Mouse (Mus musculus) heart, embryonic 14.5 days (tissue): ENCODE results near the gene Orc2. TPM values are rescaled to one million over a fixed set of nuclear protein-coding genes. Genes with fewer than 3 reads are reported as not detected.

Source experiments
- ATAC-seq: fragments of 200-750 bp; cut with Nextera tagmentation; 2 replicates; pipeline ENCODE4 v1.8.0; 2017; ENCODE audit warnings: low read depth, moderate TSS enrichment; ENCODE audit not compliant: insufficient number of reproducible peaks, insufficient read depth, low FRiP score
- H3K27ac ChIP-seq, 2 experiments: fragments of 200-500 bp in 1 of 2; fragments of 300-500 bp in 1 of 2; sonication (generic) in 1 of 2; replicated peaks in 1 of 2; 2 replicates each; pipeline ENCODE4 v1.5.1; 2012 to 2014; ENCODE audit warnings: low read depth in 2 of 2, low read length in 2 of 2, control low read depth in 1 of 2, mild to moderate bottlenecking in 1 of 2, mixed read lengths in 1 of 2; ENCODE audit not compliant: control insufficient read depth in 1 of 2, insufficient read depth in 1 of 2
- H3K27me3 ChIP-seq: fragments of 300-500 bp; sonication (generic); 2 replicates; pipeline ENCODE4 v1.6.1; 2014; ENCODE audit warnings: mild to moderate bottlenecking, low read length, control low read depth; ENCODE audit not compliant: control insufficient read depth, insufficient read depth
- H3K36me3 ChIP-seq: fragments of 300-500 bp; sonication (generic); 2 replicates; pipeline ENCODE4 v1.6.1; 2014; ENCODE audit warnings: mild to moderate bottlenecking, control low read depth, low read length, mixed read lengths; ENCODE audit not compliant: control insufficient read depth, insufficient read depth
- H3K4me1 ChIP-seq, 2 experiments: fragments of 200-500 bp in 1 of 2; fragments of 300-500 bp in 1 of 2; sonication (generic) in 1 of 2; 2 replicates each; pipeline ENCODE4 v1.6.1; 2012 to 2014; ENCODE audit warnings: low read length in 2 of 2, control low read depth in 1 of 2, mixed read lengths in 1 of 2; ENCODE audit not compliant: control insufficient read depth in 2 of 2, insufficient read depth in 2 of 2
- H3K4me2 ChIP-seq: fragments of 300-500 bp; sonication (generic); 2 replicates; pipeline ENCODE4 v1.6.1; 2014; ENCODE audit warnings: mild to moderate bottlenecking, low read length
- H3K4me3 ChIP-seq, 2 experiments: fragments of 200-500 bp in 1 of 2; fragments of 300-500 bp in 1 of 2; sonication (generic) in 1 of 2; 2 replicates each; pipeline ENCODE4 v1.5.1; 2012 to 2014; ENCODE audit warnings: low read length in 2 of 2, mild to moderate bottlenecking in 2 of 2, control low read depth in 1 of 2, low read depth in 1 of 2, moderate library complexity in 1 of 2; ENCODE audit not compliant: control insufficient read depth in 1 of 2, insufficient read depth in 1 of 2
- H3K9ac ChIP-seq: fragments of 300-500 bp; sonication (generic); 2 replicates; pipeline ENCODE4 v1.6.1; 2014; ENCODE audit warnings: mild to moderate bottlenecking, low read length
- H3K9me3 ChIP-seq: fragments of 300-500 bp; sonication (generic); 2 replicates; pipeline ENCODE4 v1.6.1; 2016; ENCODE audit warnings: low read length, control low read depth; ENCODE audit not compliant: control insufficient read depth
- WGBS: fragments of 180-500 bp; shearing (Covaris S2); extraction: QIAGEN DNeasy Blood & Tissue Kit; methylation state at CpG from one replicate; pipeline ENCODE4 v1.1.7; 2014; 5-methylcytosine and 5-hydroxymethylcytosine counted together
- polyA plus RNA-seq: library from polyadenylated mRNA; unstranded; fragments of >200 nt; fragmentation: Nextera tagmentation; extraction: Ambion mirVana; gene quantifications from 2 replicates; pipeline ENCODE4 v1.2.1, GENCODE M21; 2014

Orc2 gene
- polyA plus RNA-seq, 1 experiment from 2014 or later = 18.8 TPM

DNA sequence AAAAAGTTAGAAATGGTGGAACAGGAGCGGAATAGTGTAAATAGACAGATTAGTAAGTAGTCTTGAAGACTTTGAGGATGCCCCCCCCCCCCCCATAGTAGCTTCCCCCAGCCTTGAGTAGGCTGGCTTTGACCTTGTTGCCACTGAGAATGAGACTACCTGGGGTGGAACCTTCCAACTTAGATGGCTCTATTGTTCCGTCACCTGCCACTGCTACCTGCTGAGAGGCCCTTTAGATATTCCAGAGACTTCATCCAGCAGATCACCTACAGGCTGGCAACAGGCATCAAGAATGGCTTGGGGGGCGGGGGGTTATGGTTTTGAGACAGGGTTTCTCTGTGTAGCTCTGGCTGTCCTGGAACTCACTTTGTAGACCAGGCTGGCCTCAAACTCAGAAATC lies 80.4 kb downstream of the Orc2 start:
- 86% methylated on average over 3 of the region's 3 CpGs for WGBS
- Histone ChIP-seq H3K27ac (no peak overlapping the region), H3K36me3 (peaks cover 19% of the 10 kb centered on the region), H3K4me3 (no peak overlapping the region), H3K4me2 (no peak overlapping the region), H3K27me3 (no peaks in the 10 kb centered on the region), H3K4me1 (peaks cover 2 to 17% of the 10 kb centered on the region in 2 experiments), H3K9me3 (no peaks in the 10 kb centered on the region), H3K9ac (no peak overlapping the region)
- ATAC-seq = no peak

DNA sequence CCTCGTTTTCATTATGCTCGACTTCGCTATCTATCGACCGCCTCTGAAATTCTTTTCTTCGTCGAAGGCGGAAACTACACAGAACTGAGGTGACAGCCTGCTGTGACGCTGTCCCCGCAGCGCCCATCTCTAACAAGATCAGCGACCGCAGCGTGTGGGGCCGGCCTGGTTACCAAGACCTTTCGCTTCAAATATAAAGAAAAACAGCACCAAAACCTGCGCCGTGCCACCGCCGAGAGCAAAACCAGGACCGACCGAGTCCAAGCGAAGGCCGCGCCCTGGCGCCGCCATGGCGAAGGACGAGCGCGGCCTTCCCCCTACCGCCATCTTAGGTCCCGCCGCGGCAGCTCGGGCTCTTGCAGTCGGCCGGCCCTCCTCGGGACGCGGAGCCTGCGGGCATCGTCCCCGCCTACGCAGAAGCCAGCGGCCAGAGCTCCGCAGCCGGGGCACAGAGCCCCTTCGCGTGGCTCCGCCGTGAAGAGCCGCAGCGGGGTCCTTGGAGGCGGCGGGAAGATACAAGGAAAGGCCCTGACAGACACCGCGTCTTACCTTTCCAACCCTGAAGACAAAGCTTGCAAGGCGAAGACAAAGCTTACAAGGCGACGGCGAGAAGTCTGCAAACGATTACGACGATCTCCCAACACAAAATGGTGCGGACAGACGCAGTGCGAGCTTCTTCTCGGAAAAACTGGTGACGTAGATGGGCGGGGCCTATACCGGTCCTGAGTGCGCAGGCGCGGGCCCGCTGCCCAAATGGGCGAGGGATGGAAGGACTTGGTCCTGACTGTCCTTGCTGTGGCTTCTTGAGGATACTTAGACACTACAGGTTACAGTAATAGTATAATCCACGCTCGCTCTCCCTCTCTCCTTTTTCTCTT lies 81.3 kb downstream of the Orc2 start, which contains the start of gene Clk1:
Clk1 (minus strand) TSS at position 696 of the 878 bp plus-strand sequence.
- Histone ChIP-seq H3K27me3 (no peaks in the 10 kb centered on the region), H3K27ac (peak within 1 kb of the TSS; percentile 93 to 100), H3K36me3 (peaks cover 28% of the 10 kb centered on the region), H3K4me1 (peaks cover 2 to 17% of the 10 kb centered on the region in 2 experiments), H3K4me2 (peak within 1 kb of the TSS; percentile 87), H3K9ac (peak within 1 kb of the TSS; percentile 100), H3K4me3 (peak within 1 kb of the TSS; percentile 62 to 100), H3K9me3 (no peaks in the 10 kb centered on the region)
- peak; percentile 95 for ATAC-seq
- WGBS = under 1% methylated on average over 79 of the region's 79 CpGs

DNA sequence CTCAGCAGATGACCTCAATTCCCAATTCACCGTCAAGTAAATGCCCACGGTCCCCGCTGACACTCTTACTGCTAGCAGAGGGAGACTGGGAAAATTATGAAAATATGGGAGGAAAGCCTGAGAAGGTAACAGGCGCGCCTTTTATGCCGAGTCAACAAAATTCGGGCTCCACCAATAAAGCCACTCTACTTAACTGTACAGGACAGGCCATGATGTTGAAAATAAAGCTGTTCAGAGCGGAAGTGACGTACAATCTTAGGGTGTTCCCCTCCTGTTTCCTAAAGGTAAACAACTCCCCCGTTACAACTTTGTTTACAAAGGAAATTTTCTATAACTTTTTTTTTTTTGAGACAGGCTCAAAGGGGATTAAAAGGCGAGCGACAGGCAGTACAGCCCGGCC lies 82.0 kb downstream of the Orc2 start:
- Histone ChIP-seq H3K4me2 (peak overlapping the region; percentile 87), H3K4me1 (peaks cover 2 to 17% of the 10 kb centered on the region in 2 experiments), H3K9ac (peak overlapping the region; percentile 100), H3K27me3 (no peaks in the 10 kb centered on the region), H3K9me3 (no peaks in the 10 kb centered on the region), H3K36me3 (peaks cover 36% of the 10 kb centered on the region), H3K4me3 (peak overlapping the region; percentile 62 to 100), H3K27ac (peak overlapping the region; percentile 93 to 100)
- ATAC-seq = peak; percentile 54
- 7% methylated on average over 13 of the region's 13 CpGs for WGBS

DNA sequence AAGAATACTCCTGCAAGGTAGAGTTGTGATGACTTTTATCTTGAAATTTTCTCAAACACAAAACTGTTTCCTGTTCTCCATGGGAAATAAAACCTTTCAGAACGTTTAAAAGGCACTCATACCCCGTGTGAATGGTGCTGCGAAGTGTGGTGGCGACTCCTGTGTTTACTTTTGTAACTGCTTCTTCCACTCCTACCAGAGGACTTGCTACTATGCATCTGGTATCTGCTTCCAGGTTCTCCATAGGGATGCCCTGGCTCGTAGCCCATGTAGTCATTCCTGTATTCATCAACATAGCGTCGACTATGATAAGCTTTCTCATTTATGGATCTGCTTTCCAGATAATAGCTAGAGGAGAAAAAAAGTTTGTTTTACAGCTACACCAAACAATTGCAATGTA lies 83.9 kb downstream of the Orc2 start:
- Histone ChIP-seq H3K36me3 (peaks cover 54% of the 10 kb centered on the region), H3K27ac (no peak overlapping the region), H3K4me1 (peaks cover 2 to 17% of the 10 kb centered on the region in 2 experiments), H3K9ac (no peak overlapping the region), H3K27me3 (no peaks in the 10 kb centered on the region), H3K4me3 (0 out of 4 replicates have a peak overlapping the region, but pooled peaks of 1 of the 2 experiments have one; percentile 100), H3K4me2 (peak overlapping the region; percentile 87), H3K9me3 (no peaks in the 10 kb centered on the region)
- WGBS = 42% methylated on average over 7 of the region's 7 CpGs
- no peak for ATAC-seq

DNA sequence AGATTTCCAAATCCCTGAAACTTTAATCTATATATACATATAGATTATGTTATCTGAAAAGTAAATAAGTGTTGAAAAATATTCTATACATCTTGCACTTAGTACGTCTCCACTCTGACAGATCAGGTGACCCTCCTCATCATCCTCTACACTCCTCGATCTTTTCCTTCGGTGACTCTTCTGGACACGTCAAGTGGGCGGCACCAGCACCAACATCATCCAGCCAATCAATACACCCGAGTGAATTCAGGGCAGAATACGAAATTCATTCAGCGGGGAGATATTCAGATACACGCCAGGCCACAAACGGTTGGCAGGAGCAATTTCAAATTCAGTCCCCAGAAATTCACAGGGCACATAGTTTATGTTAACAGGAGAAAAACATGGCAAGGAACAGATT lies 84.9 kb downstream of the Orc2 start:
- H3K4me2 ChIP-seq = no peak overlapping the region
- no peaks in the 10 kb centered on the region for H3K9me3 ChIP-seq
- H3K27me3 ChIP-seq = no peaks in the 10 kb centered on the region
- H3K27ac ChIP-seq = no peak overlapping the region
- no peak overlapping the region for H3K9ac ChIP-seq
- H3K4me1 ChIP-seq = peaks cover 2 to 17% of the 10 kb centered on the region in 2 experiments
- H3K36me3 ChIP-seq = peaks cover 63% of the 10 kb centered on the region
- no peak for ATAC-seq
- no peak overlapping the region for H3K4me3 ChIP-seq
- 81% methylated on average over 10 of the region's 10 CpGs for WGBS

DNA sequence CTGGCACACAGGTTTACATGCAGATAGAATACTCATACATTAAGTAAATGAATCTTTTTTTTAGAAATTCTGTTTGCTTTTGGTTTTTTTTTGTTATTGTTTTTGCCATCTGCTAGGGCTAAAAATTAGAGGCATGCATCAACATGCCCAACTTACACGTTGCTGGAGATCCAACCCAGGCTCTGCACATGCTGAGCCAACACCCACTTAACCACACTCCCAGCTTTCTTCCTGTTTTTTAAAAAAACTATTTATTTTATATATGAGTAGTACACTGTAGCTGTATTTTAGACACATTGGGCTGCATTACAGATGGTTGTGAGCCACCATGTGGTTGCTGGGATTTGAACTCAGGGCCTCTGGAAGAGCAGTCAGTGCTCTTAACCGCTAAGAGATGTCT lies 88.9 kb downstream of the Orc2 start:
- 85% methylated on average over 2 of the region's 2 CpGs for WGBS
- Histone ChIP-seq H3K36me3 (peaks cover 94% of the 10 kb centered on the region), H3K4me1 (peaks cover 0 to 2% of the 10 kb centered on the region in 2 experiments; a peak in 2 of 4 replicates)

DNA sequence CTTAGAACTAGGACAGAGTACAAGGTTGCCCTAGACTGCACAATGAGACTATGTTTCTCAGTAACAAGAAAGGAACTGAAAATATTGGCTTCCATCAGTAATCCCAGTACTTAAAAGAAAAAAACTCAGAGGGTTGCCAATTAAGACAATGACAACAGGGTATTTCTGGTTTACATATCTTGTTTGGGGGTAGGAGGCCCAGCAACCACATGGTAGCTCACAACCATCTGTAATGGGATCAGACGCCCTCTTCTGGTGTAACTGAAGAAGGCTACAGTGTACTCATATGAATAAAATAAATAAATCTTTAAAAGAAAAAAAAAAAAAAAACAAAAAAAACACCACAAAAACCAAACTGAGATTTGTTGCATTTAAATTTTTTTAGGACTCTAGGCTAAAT lies 89.5 kb downstream of the Orc2 start:
- 32% methylated on average over 1 of the region's 1 CpGs for WGBS
- Histone ChIP-seq H3K4me3 (no peak overlapping the region), H3K27me3 (no peaks in the 10 kb centered on the region)

More for the DNA sequence above, 88.9 kb downstream of the Orc2 start:
- ATAC-seq = no peak
- Histone ChIP-seq H3K27ac (no peak overlapping the region), H3K27me3 (no peaks in the 10 kb centered on the region), H3K9me3 (no peaks in the 10 kb centered on the region), H3K4me3 (no peak overlapping the region), H3K9ac (no peak overlapping the region), H3K4me2 (no peak overlapping the region)

More for the DNA sequence above, 89.5 kb downstream of the Orc2 start:
- no peak overlapping the region for H3K9ac ChIP-seq
- H3K27ac ChIP-seq = no peak overlapping the region
- no peak for ATAC-seq
- H3K4me1 ChIP-seq = no peaks in the 10 kb centered on the region; a peak in 1 of 4 replicates
- no peak overlapping the region for H3K4me2 ChIP-seq
- peaks cover 97% of the 10 kb centered on the region for H3K36me3 ChIP-seq
- H3K9me3 ChIP-seq = no peaks in the 10 kb centered on the region
